Mouse (Mus musculus): Measurements from ENCODE around the gene Kcnab1. TPM values are rescaled to one million over a fixed set of nuclear protein-coding genes. Genes with fewer than 3 reads are reported as not detected.

Gene Kcnab1
- polyA plus RNA-seq, 1 experiment = 106 TPM

DNA sequence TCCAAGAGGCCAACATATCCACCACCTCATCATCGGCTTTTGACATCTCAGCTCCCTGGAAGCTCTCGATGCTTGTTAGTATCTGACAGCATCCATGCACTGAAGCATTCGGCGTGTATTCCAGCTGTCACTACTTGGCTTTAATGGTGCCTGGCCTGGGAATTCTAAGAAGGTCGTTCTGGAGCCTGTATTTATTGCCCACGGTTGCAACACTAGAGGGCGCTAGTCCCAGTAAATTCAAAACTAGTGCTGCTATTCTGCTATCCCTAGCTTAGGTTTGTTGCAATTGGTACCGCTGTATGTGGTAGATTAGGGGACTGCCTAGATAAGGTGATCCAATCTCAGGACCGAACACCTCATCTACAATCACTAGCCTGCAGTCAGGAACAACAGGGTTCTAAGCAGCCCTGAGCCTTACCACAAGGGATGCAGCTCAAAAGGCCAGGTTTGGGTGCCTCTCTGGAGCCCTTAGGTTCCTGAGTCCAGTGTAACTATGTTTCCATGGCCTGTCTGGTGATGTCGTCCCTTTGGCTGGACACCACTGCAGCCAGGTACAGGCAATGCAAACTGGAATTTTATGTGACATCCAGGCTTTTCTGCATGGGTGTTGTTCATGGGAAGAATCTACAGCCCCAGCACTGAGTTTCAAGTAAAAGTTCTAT is 208.8 kb downstream of the Kcnab1 start:
- no peak for DNase-seq
- TF ChIP-seq POLR2A (IDR thresholded peaks at IDR 0.05; ENCODE audit: borderline replicate concordance, insufficient read depth, low read length) = no peak
- peak; percentile 38; the same call in 1 of the 2 replicates for TF ChIP-seq CTCF (IDR thresholded peaks at IDR 0.05; ENCODE audit: borderline replicate concordance, insufficient read depth, low read depth, low read length)
- peaks cover 8% of the 10 kb centered on the region; the same call in 1 of the 2 replicates for H3K4me1 ChIP-seq (ENCODE audit: control insufficient read depth, insufficient read depth, low read length)
- H3K27ac ChIP-seq (ENCODE audit: insufficient read depth, low read length) = no peak overlapping the region
- H3K27me3 ChIP-seq (ENCODE audit: control insufficient read depth, insufficient read depth, low read length) = no peaks in the 10 kb centered on the region
- 50% methylated on average over 10 of the region's 10 CpGs for WGBS
- no peak overlapping the region for H3K4me3 ChIP-seq (replicated peaks; ENCODE audit: insufficient read depth, low read depth, low read length)

DNA sequence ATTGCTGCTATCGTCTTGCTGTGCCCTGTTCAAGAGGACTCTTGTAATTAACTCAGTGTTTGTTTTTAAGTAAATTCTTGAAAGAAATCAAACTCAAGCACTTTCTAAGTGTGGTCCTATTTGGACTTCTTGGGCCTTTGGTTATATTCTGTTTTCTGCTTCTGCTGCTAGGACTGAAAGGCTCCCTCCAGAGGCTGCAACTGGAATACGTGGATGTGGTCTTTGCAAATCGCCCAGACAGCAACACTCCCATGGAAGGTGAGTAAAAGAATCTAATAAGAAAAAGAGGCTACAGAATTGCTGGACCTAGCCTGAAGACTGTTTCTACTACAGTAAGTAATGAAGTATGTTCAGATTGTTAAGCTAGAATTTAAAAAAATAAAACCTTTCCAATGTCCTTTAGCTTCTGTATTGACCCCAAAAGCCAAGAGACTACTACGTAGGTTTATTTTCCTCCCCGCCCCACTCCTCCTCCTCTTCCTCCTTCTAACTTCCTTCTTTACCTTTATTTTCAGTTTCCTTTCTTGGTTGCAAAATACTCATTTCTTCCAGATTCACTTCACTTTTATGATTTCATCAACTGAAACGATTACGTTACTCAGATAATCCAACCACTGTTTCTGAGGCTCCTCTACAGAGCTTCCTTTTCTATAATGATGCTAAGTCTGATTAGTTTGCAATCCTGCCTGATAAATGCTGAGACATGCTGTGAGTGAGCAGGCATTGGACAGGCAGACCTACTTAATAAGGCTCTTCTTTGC is 210.2 kb downstream of the Kcnab1 start:
- H3K4me1 ChIP-seq (ENCODE audit: control insufficient read depth, insufficient read depth, low read length) = peaks cover 8% of the 10 kb centered on the region; the same call in 1 of the 2 replicates
- DNase-seq = no peak
- no peak overlapping the region for H3K4me3 ChIP-seq (replicated peaks; ENCODE audit: insufficient read depth, low read depth, low read length)
- H3K27me3 ChIP-seq (ENCODE audit: control insufficient read depth, insufficient read depth, low read length) = no peaks in the 10 kb centered on the region
- no peak overlapping the region for H3K27ac ChIP-seq (ENCODE audit: insufficient read depth, low read length)
- WGBS = 81% methylated on average over 7 of the region's 7 CpGs
- TF ChIP-seq POLR2A (IDR thresholded peaks at IDR 0.05; ENCODE audit: borderline replicate concordance, insufficient read depth, low read length) = no peak
- peak; percentile 29; the same call in 1 of the 2 replicates for TF ChIP-seq CTCF (IDR thresholded peaks at IDR 0.05; ENCODE audit: borderline replicate concordance, insufficient read depth, low read depth, low read length)

DNA sequence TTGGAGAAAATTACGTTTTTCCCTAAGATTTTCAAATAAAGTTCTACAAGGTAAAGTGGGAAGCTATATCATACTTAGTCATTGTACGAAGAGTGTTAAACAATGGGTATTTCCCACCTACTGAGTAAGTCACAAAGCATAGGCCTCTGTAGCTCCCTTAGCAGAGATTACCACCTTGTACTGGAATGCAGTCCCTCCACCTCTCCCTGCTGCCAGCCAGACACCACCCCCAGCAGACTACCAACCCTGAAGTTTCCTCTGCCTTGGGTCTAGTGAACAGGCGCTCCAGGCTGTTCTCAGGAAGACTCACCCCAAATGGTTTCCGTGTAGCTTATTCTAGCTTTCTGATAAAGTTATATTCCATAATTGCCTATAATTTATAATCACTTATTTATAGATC is 211.8 kb downstream of the Kcnab1 start:
- Histone ChIP-seq H3K4me1 (ENCODE audit: control insufficient read depth, insufficient read depth, low read length) (peaks cover 8% of the 10 kb centered on the region; the same call in 1 of the 2 replicates), H3K4me3 (replicated peaks; ENCODE audit: insufficient read depth, low read depth, low read length) (no peak overlapping the region), H3K27me3 (ENCODE audit: control insufficient read depth, insufficient read depth, low read length) (no peaks in the 10 kb centered on the region), H3K27ac (ENCODE audit: insufficient read depth, low read length) (no peak overlapping the region)
- DNase-seq = no peak
- TF ChIP-seq CTCF (IDR thresholded peaks at IDR 0.05; ENCODE audit: borderline replicate concordance, insufficient read depth, low read depth, low read length) = no peak
- no peak for TF ChIP-seq POLR2A (IDR thresholded peaks at IDR 0.05; ENCODE audit: borderline replicate concordance, insufficient read depth, low read length)
- WGBS = 95% methylated on average over 4 of the region's 4 CpGs

DNA sequence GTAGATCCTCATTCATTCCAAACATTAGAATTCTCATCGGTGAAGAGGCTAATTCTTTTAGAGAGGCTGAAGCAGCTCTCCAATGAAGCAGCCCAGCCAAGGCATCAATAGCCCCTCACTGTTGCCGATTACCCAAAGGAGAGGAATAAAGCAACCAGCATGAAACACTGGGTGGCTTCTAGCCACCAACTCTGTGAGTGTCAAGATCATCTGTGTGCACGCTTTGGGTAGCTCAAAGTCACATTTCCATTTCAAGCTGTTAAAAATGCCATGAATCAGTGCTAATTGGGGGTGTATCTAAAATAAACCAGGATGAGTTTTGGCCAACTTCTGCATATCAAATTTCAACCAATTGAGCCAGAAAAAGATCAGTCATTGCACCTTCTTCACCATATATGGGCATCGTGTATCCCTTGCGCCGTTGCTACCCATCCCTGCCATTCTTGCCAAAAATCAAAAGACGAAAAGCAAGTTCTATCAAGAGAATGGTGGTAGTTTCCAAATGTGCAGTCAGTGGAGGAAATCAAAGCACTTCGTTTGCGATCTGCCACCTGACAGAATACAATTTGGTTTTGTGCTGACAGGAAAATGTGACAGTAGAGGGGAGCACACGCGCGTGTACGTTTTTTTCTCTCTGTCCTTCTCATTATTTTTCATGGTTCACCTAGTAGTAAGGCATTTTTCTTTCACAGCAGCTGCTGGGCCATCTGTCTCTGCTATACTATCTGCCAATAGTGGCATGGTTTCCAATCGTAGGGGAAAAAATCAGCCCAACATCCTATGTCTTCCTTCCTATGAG is 213.0 kb downstream of the Kcnab1 start:
- peak; percentile 61 to 77 for DNase-seq
- TF ChIP-seq POLR2A (IDR thresholded peaks at IDR 0.05; ENCODE audit: borderline replicate concordance, insufficient read depth, low read length) = no peak
- no peak for TF ChIP-seq CTCF (IDR thresholded peaks at IDR 0.05; ENCODE audit: borderline replicate concordance, insufficient read depth, low read depth, low read length)
- H3K27ac ChIP-seq (ENCODE audit: insufficient read depth, low read length) = no peak overlapping the region; the same call in 1 of the 2 replicates
- no peaks in the 10 kb centered on the region for H3K27me3 ChIP-seq (ENCODE audit: control insufficient read depth, insufficient read depth, low read length)
- no peak overlapping the region for H3K4me3 ChIP-seq (replicated peaks; ENCODE audit: insufficient read depth, low read depth, low read length)
- 12% methylated on average over 14 of the region's 14 CpGs for WGBS
- H3K4me1 ChIP-seq (ENCODE audit: control insufficient read depth, insufficient read depth, low read length) = peaks cover 8% of the 10 kb centered on the region; the same call in 1 of the 2 replicates

DNA sequence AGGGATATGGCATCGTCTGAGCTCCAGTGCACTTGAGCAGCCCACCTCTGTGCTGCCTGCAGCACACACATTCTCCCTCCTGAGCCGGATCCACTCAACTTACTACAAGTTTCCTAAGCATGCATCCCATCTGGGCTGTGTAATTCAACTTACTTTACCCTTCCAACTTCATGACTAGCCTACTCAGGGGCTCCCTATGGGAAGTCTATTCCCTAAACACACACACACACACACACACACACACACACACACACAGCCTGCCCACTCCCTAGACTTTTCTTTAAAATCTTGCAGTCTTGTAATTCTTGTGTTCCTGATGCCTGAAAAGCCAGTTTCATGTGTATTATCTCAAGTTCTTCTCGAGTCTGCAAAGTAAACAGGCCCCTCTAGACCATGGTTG is 216.1 kb downstream of the Kcnab1 start:
- 58% methylated on average over 3 of the region's 3 CpGs for WGBS
- Histone ChIP-seq H3K27me3 (ENCODE audit: control insufficient read depth, insufficient read depth, low read length) (no peaks in the 10 kb centered on the region), H3K4me3 (replicated peaks; ENCODE audit: insufficient read depth, low read depth, low read length) (no peak overlapping the region), H3K27ac (ENCODE audit: insufficient read depth, low read length) (no peak overlapping the region), H3K4me1 (ENCODE audit: control insufficient read depth, insufficient read depth, low read length) (peaks cover 8% of the 10 kb centered on the region; the same call in 1 of the 2 replicates)
- TF ChIP-seq POLR2A (IDR thresholded peaks at IDR 0.05; ENCODE audit: borderline replicate concordance, insufficient read depth, low read length) = no peak
- no peak for TF ChIP-seq CTCF (IDR thresholded peaks at IDR 0.05; ENCODE audit: borderline replicate concordance, insufficient read depth, low read depth, low read length)
- no peak for DNase-seq

DNA sequence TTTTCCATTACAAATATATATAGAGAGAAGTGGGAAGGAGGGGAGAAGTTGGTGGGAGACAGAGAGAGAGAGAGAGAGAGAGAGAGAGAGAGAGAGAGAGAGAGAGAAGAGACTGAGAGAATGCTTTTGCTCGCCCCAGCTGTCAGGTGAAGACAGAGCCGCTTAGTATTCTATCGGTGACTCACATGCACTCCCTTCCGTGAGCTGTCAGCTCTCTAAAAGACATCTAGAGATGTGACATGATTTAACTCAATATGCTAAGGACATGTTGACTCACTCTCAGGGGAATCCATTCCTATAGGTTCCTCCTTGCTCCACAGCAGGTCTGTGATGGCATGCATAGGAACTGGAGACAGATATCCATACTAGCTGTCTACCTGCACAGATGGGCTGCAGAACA is 219.6 kb downstream of the Kcnab1 start:
- TF ChIP-seq CTCF (IDR thresholded peaks at IDR 0.05; ENCODE audit: borderline replicate concordance, insufficient read depth, low read depth, low read length) = no peak
- no peak for TF ChIP-seq POLR2A (IDR thresholded peaks at IDR 0.05; ENCODE audit: borderline replicate concordance, insufficient read depth, low read length)
- no peaks in the 10 kb centered on the region for H3K27me3 ChIP-seq (ENCODE audit: control insufficient read depth, insufficient read depth, low read length)
- no peak overlapping the region for H3K27ac ChIP-seq (ENCODE audit: insufficient read depth, low read length)
- no peak overlapping the region for H3K4me3 ChIP-seq (replicated peaks; ENCODE audit: insufficient read depth, low read depth, low read length)
- 87% methylated on average over 4 of the region's 4 CpGs for WGBS
- H3K4me1 ChIP-seq (ENCODE audit: control insufficient read depth, insufficient read depth, low read length) = no peaks in the 10 kb centered on the region
- no peak for DNase-seq

DNA sequence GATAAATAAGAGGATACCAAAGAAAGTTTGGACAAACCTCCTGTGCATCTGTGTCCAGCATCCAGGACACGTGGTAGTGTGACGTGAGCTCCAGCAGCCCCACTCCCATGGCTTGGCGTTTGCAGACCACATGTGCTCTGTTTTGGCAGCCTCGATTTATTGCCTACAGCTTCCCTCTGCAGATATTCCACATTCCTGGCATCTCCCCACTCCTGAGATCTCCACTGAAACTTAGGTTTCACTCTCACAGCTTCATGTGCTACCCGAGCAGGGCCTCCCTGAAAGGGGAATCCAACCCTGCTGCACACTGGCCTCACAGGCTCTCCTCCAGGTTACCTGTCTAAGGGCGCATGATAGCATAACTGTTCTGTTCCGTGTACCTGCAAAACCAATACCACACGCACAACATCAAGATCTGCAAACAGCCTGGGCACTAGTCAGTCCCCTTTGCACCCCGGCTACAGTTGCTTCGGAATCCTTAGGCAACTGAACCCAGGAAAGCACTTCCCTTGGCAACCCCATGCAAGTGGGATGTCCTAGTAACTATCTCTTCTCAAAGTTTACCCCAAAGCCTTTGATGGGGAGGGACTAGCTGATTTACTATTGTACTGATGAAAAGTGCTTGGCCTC is 228.8 kb downstream of the Kcnab1 start:
- Histone ChIP-seq H3K27me3 (ENCODE audit: control insufficient read depth, insufficient read depth, low read length) (no peaks in the 10 kb centered on the region), H3K4me1 (ENCODE audit: control insufficient read depth, insufficient read depth, low read length) (no peaks in the 10 kb centered on the region), H3K4me3 (replicated peaks; ENCODE audit: insufficient read depth, low read depth, low read length) (no peak overlapping the region), H3K27ac (ENCODE audit: insufficient read depth, low read length) (no peak overlapping the region)
- TF ChIP-seq CTCF (IDR thresholded peaks at IDR 0.05; ENCODE audit: borderline replicate concordance, insufficient read depth, low read depth, low read length) (no peak), POLR2A (IDR thresholded peaks at IDR 0.05; ENCODE audit: borderline replicate concordance, insufficient read depth, low read length) (no peak)
- 78% methylated on average over 10 of the region's 10 CpGs for WGBS
- DNase-seq = no peak
